Mouse (Mus musculus) right cerebral cortex, postnatal 10 days (tissue): ENCODE data around the gene 5830473C10Rik.
"Not testable (repeated sequence)": the region's sequence is repeated elsewhere in the genome, so short reads cannot be mapped to it uniquely, and the experiment has no call there.

Experiments used
- DNase-seq, 2 experiments: peaks; one replicate each; pipeline ENCODE4 v3.0.0; 2021; ENCODE audit warnings: low spot score in 2 of 2

The 5830473C10Rik gene

DNA sequence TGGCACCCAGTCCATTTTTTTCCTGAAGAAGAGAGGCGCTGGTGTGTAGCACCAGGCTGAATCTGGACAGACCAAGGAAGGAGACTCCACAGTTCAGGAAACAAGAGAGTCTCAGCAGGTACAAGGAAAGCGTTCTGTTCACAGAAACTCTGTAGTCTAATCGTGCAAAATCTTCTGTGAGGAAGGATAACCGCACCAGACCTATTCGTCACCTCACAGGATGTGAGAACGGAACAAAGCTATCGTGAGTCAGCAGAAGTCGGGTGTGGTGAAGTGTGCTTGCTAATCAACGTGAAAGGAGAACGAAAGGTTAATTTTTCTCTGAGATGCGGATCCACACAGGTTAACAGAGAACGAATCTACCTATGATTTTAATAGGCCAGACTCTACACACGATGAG is 34.0 kb downstream of the 5830473C10Rik start:
- no peak for DNase-seq

DNA sequence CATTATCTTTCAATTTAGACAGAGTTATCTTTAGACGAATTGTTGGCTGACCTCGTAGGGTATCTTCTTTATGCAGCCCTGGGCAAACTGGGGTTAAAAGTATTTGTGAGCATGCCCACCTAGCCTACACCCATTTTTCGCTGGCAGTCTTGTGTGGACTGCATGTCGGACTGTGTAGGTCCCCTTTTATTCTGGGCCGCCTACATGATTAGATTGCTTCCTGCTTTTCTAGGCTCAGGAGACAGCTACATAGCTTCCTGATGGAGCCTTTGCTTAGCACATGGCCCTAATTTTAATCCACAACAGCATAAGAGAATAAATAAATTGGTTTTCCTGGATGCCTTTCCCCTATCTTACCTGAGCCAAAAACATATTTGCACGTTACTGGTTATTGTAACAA is 35.2 kb downstream of the 5830473C10Rik start:
- DNase-seq, result no peak

- DNase-seq, result peak; percentile 50 to 72
Measured at GRCm38 (mm10) chr5:90601469-90601868, 40.6 kb downstream of the 5830473C10Rik start.

- peak; percentile 61 to 63 for DNase-seq
Measured at GRCm38 (mm10) chr5:90603407-90603923, 42.6 kb downstream of the 5830473C10Rik start.

GRCm38 (mm10) chr5:90608906-90609305 is 48.0 kb downstream of the 5830473C10Rik start:
- DNase-seq, result no peak

- no peak for DNase-seq
Measured at GRCm38 (mm10) chr5:90611388-90611787, 50.5 kb downstream of the 5830473C10Rik start.

DNA sequence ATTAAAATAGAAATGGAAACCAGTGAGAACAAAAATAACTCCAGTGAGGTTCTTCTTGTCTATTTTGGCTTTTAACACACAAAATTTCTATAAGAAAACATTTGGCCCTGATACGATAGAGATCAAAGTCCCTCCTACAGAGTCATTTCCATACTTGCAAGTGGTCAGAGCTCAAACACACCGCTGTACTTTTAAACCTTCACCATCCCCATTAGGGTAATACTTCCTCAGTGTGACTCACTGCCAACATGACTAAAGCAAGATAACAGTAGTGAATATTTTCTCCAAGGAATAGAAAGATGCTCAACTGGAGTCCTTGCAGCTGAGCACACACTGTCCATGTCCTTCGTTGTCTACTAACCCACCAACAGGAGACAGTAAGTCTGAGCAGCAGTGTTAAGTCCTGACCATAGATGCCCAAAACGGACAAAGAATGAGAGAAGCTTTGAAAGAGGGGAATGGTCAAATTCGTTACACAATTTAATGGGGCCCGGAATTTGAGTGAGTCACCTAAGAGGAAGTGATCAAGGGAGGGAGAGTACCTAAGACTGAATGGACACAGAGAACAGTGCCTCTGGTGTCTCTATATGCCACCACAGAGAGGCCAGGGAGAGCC is 51.2 kb downstream of the 5830473C10Rik start:
- no peak for DNase-seq

DNA sequence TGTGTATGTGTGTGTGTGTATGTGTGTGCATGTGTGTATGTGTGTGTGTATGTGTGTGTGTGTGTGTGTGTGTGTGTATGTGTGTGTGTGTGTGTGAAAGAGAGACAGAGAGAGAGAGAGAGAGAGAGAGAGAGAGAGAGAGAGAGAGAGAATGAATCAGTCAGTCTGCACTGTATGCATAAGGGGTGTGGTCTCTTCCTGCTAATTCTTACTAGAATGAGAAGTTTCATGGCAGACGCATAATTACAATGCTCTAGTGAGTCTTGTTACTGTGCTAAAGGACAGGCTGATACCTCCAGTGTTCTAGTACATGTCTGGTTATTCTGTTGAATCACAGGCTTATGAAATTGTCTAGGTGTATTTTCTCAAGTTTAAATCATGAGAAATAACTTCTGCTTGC is 51.8 kb downstream of the 5830473C10Rik start:
- DNase-seq, result not testable (repeated sequence)

DNA sequence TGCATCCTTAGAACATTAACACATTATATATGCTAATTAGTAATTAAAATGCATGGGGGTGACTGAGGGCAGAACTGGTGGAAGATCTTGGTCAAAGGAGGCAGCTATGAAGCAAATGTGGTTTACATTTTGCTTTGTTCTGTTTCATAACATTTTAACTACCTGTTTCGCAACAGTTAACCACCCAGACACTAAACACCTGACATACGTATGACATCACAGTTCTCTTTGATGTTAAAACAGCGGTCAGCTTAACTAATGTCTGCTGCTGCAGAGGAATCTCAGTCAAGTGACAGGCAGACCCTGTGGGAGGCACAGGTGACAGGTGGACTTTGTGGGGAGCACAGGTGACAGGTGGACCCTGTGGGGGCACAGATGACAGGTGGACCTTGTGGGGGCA is 57.0 kb downstream of the 5830473C10Rik start:
- DNase-seq, result no peak

GRCm38 (mm10) chr5:90621316-90621715 is 60.4 kb downstream of the 5830473C10Rik start:
- DNase-seq, result no peak

- DNase-seq, result no peak
Measured at GRCm38 (mm10) chr5:90621726-90622125, 60.8 kb downstream of the 5830473C10Rik start.

GRCm38 (mm10) chr5:90623209-90623608 is 62.3 kb downstream of the 5830473C10Rik start:
- DNase-seq, result peak in 1 of 2 experiments; percentile 28

DNA sequence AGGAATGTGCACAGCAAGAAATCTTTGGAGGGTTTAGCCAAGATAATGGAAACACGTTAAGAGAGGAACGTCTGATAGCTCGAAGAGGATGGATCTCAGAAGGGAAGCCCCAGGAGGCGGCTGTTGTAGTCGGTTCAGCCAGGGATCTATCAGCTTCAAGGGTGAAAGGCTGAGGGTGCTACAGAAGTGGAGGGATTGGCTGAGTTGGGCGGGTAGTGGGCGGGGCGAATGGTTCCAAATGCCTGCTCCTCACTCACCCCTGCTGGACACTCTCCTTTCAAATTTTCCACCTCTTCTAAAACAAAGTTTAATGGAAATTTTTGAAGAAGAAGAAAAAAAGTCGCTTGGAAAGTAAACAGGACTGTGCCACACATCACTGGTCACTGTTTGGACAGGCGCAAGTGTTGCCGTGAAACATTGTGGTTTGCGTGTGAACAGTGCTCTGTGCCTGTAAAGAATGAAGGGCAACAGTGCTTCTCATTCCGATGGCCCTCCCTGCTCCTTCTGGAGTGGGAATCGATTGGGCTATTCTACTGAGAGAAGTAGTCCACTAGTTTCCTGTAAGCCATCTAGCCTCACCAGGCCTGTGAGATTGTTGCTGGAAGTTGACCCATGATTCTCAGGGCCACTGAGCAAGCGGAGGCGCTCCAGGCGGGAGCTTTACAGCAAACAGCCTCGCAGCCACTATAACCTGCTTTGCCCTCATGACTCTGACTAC is 64.0 kb downstream of the 5830473C10Rik start:
- DNase-seq, result no peak

DNA sequence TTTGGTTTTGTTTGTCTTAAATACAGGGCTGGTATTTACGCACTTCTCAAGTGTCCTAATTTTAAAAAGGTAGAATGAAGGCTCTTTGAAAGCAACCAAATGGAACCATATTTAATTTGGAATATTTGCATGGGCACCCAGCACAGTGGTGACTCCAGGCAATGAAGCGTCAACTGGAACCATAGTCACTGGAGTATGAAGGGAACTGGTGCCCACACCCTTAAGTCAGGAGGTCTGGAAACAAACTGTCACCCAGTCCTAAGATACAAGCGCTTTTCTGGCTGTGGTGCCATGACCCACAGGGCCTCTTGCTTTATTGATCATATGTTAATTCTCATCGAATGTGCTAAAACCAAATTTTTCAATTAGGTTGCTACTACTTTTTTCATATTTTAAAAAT is 66.5 kb downstream of the 5830473C10Rik start:
- no peak for DNase-seq

DNA sequence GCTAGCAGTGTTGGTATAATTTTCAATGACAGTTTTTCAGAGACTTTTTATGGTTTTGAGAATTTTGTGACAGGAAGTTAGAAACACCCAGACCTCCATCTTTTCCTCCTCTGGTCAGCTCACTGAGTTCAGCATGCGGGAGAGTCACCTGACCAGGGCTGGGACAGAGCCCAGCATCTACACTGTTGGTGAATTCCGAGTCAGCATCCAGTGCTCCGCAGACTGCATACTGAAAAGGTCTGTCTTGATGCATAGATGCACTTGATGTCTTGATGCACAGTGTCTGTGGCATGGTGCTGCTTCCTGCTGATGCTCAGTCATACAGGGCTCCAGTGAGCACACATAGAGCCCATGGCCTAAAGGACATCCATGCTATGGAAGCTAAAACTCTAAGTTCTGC is 67.1 kb downstream of the 5830473C10Rik start:
- no peak for DNase-seq

DNA sequence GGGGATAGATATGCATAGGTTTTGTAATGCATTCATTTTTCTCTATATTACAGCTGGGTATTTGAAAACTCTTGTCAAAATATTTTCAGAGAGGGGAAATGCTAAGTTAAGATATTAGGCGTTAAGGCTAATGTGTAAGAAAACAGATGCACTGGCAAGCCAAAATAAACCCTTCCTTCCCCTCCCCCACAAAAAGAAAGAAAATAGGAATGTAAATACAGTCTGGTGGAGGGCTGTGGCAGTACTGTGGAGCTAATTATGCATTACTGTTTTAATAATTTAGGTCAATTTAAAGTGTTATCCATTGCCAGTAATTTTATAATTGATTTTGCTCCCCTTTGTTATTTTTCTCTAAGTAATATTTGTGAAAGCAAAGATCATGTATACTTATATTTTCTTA is 67.6 kb downstream of the 5830473C10Rik start:
- DNase-seq, result no peak

DNA sequence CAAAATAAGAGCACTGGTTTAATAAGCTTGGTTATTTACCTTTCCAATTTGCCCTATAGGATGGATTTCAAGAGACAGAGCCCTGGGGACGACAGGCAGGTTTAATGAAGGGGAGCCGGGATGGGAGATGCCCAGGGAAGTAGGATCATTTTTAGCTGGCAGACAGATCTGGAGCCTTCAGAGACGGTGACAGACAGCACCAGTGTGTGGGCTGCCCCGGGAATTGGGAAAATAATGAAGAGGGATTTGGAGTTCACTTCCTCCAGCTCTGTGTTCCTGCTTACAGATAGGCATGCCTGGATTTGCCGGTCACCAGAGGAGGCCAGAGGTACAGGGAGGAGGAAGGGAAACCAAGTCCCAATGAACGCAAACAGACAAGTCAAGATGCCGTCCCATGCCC is 74.0 kb downstream of the 5830473C10Rik start:
- DNase-seq, result no peak

DNA sequence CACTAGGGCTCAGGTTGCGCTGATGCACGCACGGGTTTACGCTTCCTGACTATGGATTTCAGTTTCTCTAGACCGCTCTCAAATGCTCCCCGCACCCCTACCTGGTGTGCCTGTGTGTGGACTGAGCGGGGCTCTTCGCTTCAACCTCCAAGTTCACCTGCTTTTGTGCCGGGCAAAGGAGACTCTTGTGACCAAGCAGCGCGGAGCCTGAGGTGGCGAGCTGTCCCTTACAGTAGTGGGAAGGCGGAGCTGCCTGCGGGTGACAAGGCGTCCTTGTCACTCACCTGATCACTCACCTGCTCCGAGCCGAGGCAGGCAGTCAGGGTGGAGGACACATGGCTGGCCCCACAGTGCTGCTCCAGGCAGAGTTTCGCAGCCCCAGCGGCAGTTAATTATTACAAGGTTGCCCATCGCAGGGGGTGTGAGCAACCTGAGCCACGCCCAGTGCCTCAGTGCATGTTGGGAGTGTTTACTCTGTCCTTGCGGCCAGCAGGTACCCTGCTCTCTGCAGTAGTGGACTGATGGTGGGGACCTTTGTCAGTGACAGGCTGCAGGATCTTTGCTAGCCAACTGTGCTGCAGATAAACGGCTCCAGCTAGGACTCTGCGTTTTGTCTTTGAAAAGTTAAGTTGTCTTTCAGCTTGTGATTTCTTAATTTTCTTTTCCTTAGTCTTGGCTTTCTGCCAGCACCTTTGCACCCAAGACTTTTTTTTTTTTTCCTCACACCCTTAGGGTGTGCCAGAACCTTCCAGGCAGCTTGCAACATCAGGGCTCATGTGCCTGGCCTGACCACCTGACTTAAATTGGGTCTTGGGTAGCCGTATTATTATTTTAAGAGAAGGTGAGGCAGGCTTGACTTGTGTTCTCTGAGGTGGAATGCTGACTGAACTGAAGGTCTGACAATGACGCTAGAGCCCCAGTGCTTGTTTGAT is 79.6 kb downstream of the 5830473C10Rik start, which contains the start of gene Rassf6:
TSS of gene Rassf6 (minus strand) at position 372 of the 932 bp plus-strand sequence.
- DNase-seq, result no peak

DNA sequence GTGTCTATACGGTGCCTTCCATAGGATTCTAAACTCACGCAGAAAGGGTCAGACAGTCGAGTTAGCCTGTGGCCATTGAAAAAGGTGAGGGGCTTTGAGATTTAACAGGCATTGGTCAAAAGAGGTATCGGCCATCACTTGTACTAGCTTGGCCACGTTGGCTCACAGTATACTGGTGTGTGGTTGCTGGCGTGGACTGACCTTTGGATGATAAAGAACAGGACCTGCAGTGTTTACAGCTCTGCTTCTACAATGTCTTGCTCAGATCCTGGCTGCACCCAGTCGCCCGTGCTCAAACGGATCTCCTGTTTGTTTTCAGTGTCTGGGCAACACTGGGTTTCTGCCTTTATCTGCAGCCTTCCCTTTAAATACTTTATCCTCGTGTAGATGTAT is 80.3 kb downstream of the 5830473C10Rik start:
- DNase-seq, result no peak

DNA sequence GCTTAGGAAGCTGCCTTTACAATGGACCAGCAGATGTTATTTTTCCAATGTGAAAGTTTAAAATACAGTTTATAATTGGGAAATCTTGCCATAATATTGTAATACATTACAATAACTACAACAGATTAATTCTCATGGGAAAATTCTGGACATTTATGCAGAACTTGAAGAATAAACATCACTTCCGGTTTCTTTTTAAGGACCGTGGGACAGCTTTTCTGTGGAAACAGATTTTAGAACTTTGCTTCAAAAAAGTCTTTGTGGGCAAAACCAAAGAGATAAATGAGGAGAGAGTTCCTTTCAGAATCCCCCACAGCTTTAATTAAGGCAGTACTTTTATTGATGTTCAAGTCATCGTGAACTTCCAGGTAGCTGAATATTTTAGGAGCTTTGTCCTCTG is 84.7 kb downstream of the 5830473C10Rik start:
- no peak for DNase-seq

DNA sequence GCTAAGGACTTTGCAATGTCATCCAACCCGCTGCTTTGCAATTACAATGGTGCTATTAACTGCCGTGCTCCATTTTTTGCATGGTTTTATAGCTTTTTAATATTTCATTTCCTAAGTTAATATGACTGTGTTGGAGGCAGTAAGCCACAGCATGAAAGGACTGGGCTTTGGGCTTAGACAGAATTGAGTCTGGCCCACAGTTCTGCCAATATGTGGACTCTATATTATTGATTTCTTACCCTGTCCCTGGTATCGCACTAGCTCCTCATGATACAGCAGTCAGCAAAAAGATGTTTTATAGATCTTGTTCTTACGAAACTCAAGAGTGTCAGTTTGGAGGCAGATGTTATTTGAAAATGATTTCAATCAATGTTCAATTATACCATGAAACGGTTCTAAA is 85.5 kb downstream of the 5830473C10Rik start:
- no peak for DNase-seq
